Mouse (Mus musculus): ENCODE data around the gene Mcu. TPM values are rescaled to one million over a fixed set of nuclear protein-coding genes. Genes with fewer than 3 reads are reported as not detected.
A peak's percentile ranks its signal among the peaks of the same experiment; 100 is the strongest.

Gene Mcu
- total and polyA plus RNA-seq, 3 experiments, result 4.9 to 5.7 (median 5.3) TPM

DNA sequence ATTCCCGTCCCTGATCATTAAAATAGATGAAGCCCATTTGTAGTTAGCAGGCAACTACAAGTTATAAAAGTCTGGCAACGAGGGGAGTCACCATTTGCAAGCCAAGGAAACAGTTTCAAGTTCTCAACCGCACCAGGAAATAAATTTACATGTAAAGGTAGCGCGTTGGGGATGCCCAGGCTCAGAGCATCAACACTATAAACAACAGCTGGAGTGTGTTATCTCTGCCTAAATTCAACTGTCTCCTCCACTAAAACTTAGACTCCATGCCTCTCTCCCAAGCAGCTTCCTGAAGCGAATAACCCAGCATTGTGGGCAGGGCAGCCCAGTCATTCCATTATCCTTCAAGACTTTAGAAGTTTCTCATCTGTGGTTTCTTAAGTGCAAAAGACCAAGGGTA lies 208.0 kb downstream of the Mcu start:
- TF ChIP-seq ZC3H11A (IDR thresholded peaks at IDR 0.05; ENCODE audit: low read depth, low read length) (no peak), RAD21 (IDR thresholded peaks at IDR 0.05; ENCODE audit: low read depth, low read length) (no peak), RCOR1 (conservative IDR thresholded peaks at IDR 0.05; ENCODE audit: low read depth, low read length) (no peak), HCFC1 (IDR thresholded peaks at IDR 0.05; ENCODE audit: low read depth, low read length) (no peak), MEF2A (IDR thresholded peaks at IDR 0.05; ENCODE audit: borderline replicate concordance, low read depth, low read length) (no peak), KAT2A (IDR thresholded peaks at IDR 0.05; ENCODE audit: insufficient replicate concordance, low read length) (no peak), TBP (conservative IDR thresholded peaks at IDR 0.05; ENCODE audit: low read depth, low read length) (no peak), CTCF (conservative IDR thresholded peaks at IDR 0.05 in 1 of 2, IDR thresholded peaks at IDR 0.05 in 1 of 2; ENCODE audit: low read depth in 2 of 2, low read length in 2 of 2) (no peak), JUN (IDR thresholded peaks at IDR 0.05; ENCODE audit: insufficient read depth, low read depth, low read length) (no peak), E2F4 (IDR thresholded peaks at IDR 0.05; ENCODE audit: insufficient replicate concordance, low read depth, low read length) (no peak), NRF1 (IDR thresholded peaks at IDR 0.05; ENCODE audit: low read depth, low read length) (no peak), USF2 (conservative IDR thresholded peaks at IDR 0.05; ENCODE audit: low read depth, low read length) (no peak), ELF1 (IDR thresholded peaks at IDR 0.05; ENCODE audit: low read depth, low read length) (no peak), SMC3 (IDR thresholded peaks at IDR 0.05; ENCODE audit: low read depth, low read length) (no peak), TCF12 (IDR thresholded peaks at IDR 0.05; ENCODE audit: low read depth, low read length) (no peak), GABPA (IDR thresholded peaks at IDR 0.05; ENCODE audit: insufficient replicate concordance, low read depth, low read length) (no peak)
- dilution Hi-C loops (cut with MboI; ENCODE audit: extremely low pct_ligation_motif_present, extremely low pct_unique_long_range_greater_than_20kb, low sequenced_read_pairs), result no loop called here
- Histone ChIP-seq H3K9ac (ENCODE audit: insufficient read depth, low read depth) (no peak overlapping the region), H3K4me1 (ENCODE audit: control insufficient read depth in 1 of 2, insufficient read depth in 2 of 2) (peaks cover 3 to 16% of the 10 kb centered on the region in 2 experiments; a peak in 3 of 4 replicates), H3K4me3 (replicated peaks in 1 of 3; ENCODE audit: low read depth in 2 of 3, low read length in 2 of 3, poor library complexity in 1 of 3) (no peak overlapping the region), H3K79me2 (replicated peaks; ENCODE audit: control insufficient read depth, extremely low read depth, insufficient read depth, poor library complexity, severe bottlenecking) (no peaks in the 10 kb centered on the region), H3K36me3 (replicated peaks in 1 of 2; ENCODE audit: control insufficient read depth in 1 of 2, insufficient read depth in 1 of 2, low read length in 1 of 2) (no peaks in the 10 kb centered on the region), H3K4me2 (ENCODE audit: insufficient read depth, low read depth, poor library complexity, severe bottlenecking) (peak overlapping the region; percentile 51; the same call in 1 of the 2 replicates), H3K27ac (ENCODE audit: insufficient read depth, low read depth) (no peak overlapping the region), H3K27me3 (replicated peaks) (no peaks in the 10 kb centered on the region), H3K9me3 (replicated peaks; ENCODE audit: low read length) (no peaks in the 10 kb centered on the region)
- DNase-seq (ENCODE audit: extremely low read depth), result peak; percentile 24
- in situ Hi-C loops (cut with MboI; ENCODE audit: low pct_ligation_motif_present, low pct_unique_long_range_greater_than_20kb, low sequenced_read_pairs), result no loop called here

DNA sequence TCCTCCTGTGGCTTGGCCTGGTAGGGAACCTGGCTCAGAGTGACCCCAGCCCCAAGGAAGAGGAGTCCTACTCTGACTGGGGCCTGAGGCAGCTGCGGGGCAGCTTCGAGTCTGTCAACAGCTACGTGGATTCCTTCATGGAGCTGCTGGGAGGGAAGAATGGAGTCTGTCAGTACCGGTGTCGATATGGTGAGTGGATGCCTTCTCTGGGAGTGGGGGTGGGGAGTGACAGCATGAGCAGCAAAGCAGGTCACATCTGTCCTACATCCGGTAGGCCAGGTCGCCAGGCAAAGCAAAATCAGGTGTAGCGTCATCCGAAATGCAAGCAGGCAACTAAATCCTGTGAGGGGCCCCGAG lies 212.7 kb downstream of the Mcu start:
- in situ Hi-C loops (cut with MboI; ENCODE audit: low pct_ligation_motif_present, low pct_unique_long_range_greater_than_20kb, low sequenced_read_pairs) (no loop called here), dilution Hi-C loops (cut with MboI; ENCODE audit: extremely low pct_ligation_motif_present, extremely low pct_unique_long_range_greater_than_20kb, low sequenced_read_pairs) (no loop called here)
- H3K79me2 ChIP-seq (replicated peaks; ENCODE audit: control insufficient read depth, extremely low read depth, insufficient read depth, poor library complexity, severe bottlenecking), result no peaks in the 10 kb centered on the region
- no peak overlapping the region for H3K27ac ChIP-seq (ENCODE audit: insufficient read depth, low read depth)
- peaks cover 3 to 11% of the 10 kb centered on the region in 2 experiments; a peak in 3 of 4 replicates for H3K4me1 ChIP-seq (ENCODE audit: control insufficient read depth in 1 of 2, insufficient read depth in 2 of 2)
- no peak overlapping the region for H3K4me3 ChIP-seq (replicated peaks in 1 of 3; ENCODE audit: low read depth in 2 of 3, low read length in 2 of 3, poor library complexity in 1 of 3)
- H3K9ac ChIP-seq (ENCODE audit: insufficient read depth, low read depth), result no peak overlapping the region
- H3K36me3 ChIP-seq (replicated peaks in 1 of 2; ENCODE audit: control insufficient read depth in 1 of 2, insufficient read depth in 1 of 2, low read length in 1 of 2), result no peaks in the 10 kb centered on the region
- no peaks in the 10 kb centered on the region for H3K27me3 ChIP-seq (replicated peaks)
- H3K4me2 ChIP-seq (ENCODE audit: insufficient read depth, low read depth, poor library complexity, severe bottlenecking), result no peak overlapping the region
- TF ChIP-seq POLR2A (IDR thresholded peaks at IDR 0.05; ENCODE audit: low read depth, low read length), result no peak
- no peaks in the 10 kb centered on the region for H3K9me3 ChIP-seq (replicated peaks; ENCODE audit: low read length)
- no peak for DNase-seq (ENCODE audit: extremely low read depth)
